Mouse (Mus musculus) heart, adult 18-20 months (tissue): ENCODE data around the gene Tpo. TPM values are rescaled to one million over a fixed set of nuclear protein-coding genes. Genes with fewer than 3 reads are reported as not detected.

Source experiments
- DNase-seq, 2 experiments: peaks; one replicate each; pipeline ENCODE4 v3.0.0; 2021 to 2022; ENCODE audit warnings: mixed read lengths in 1 of 2
- total RNA-seq, 2 experiments: library from RNA; stranded (reverse); gene quantifications; 2 replicates each; pipeline ENCODE4 v1.2.3; 2021

Tpo gene
- total RNA-seq, 2 experiments from 2014 or later = not detected

DNA sequence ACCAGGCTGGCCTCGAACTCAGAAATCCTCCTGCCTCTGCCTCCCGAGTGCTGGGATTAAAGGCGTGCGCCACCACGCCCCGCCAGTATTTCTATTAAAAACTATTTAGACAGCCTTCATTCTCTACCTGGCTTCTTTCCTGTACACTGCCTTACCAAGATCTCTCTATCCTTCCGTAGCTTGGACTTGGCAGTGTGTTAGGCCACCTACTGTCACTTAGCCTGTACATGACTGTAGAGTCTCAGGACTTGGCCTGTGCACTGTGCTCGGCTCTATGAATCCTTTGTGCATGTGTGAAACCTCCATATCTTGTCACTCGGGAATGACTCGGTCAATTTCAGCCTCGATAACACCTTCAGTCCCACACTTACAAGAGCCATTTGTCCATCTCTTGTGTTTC is 55.4 kb downstream of the Tpo start:
- DNase-seq = no peak

DNA sequence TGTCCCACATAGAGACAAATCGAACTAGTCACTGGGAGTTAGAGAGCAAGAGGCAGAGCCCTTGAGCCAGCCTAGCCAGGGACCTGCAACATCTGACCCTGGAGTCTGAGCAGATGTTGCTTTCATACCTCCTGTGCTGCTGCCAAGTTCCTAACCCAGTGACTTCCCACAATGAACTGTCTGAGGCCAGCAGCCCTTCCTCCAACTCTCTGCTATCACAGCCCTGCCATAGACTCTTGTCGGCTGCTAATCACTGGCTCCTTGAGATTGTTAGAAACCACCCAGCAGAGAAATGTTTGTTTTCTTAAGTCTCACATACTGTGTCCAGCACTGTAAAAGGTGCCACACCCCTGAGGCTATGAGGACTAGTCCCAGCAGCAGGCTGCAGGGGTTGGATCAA is 56.1 kb downstream of the Tpo start:
- DNase-seq = peak; percentile 18 to 48

DNA sequence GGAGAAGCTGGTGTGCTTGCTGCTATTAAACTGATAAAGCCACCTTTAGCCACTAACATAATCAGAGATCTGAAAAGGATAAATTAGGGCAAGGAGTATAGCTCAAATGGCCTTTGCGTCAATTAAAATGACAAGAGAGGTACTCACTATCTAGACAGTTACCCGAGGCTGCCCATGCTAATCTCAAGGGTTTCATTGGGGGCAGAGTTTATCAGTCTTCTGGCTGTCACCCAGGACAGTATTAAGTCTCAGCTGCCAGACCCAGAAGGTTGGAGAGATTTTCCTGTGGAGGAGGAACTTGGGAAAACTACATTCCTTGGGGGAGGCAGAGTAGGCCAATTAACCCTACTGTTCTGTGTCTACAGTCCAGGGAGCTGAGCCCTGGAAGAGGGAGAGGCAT is 63.1 kb downstream of the Tpo start:
- DNase-seq = no peak

DNA sequence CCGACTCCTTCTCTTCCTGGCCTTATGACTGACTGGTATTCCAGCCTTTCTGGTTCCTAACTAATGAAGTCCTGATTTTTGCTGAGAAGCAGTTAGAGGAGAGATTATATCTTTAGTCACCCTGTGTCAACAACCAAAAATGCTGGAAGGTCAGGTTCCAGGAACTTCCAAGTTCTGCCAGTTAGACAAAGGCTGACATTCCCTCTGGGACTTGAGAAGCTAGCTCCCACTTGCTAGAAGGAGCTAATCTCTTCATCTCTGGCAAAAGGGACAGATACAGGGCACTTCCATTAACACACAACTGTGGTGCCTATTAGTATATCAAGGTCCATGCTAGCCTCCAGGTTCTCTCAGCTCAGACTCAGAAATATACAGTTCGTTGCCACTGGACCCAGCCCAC is 64.6 kb downstream of the Tpo start:
- no peak for DNase-seq

DNA sequence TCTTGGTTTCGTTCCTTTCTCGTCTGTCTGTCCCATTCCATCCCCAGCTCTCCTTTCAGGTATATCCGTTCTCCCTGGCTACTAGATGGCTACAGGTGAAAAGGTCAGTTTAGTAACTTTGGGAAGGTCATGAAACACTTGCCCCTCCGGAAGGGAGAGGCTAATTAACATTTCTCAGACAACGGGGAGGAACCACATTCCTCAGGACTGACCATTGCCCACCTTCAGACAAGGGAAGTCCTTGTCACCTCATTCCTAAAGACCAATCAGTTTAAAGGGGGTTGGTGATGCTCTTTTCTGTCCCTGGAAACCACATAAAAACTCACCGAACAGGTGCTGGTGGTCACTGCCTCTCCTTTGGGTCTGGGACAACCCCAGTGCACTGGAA is 70.3 kb downstream of the Tpo start:
- DNase-seq = no peak

GRCm38 (mm10) chr12:30061503-30062117 is 70.8 kb downstream of the Tpo start:
- DNase-seq = no peak

DNA sequence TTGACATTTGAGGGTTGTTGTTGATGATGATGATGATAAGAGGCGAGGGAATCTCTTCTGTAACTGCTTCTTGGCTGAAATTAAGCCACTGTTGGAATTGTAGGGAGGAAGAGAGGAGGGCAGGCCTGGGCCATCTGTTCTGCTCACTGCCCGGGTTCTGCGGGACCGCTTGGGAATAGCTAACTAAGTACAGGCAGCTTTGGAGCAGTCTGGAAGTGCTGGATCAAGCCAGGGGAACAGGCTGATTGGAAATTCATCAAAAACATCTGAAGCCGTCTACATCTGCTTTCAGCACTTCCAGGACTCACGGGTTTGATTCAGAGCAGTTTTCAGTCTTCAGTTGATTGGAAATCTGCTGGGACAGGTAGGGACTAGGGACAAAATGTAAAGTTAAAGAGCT is 74.4 kb downstream of the Tpo start:
- DNase-seq = no peak

DNA sequence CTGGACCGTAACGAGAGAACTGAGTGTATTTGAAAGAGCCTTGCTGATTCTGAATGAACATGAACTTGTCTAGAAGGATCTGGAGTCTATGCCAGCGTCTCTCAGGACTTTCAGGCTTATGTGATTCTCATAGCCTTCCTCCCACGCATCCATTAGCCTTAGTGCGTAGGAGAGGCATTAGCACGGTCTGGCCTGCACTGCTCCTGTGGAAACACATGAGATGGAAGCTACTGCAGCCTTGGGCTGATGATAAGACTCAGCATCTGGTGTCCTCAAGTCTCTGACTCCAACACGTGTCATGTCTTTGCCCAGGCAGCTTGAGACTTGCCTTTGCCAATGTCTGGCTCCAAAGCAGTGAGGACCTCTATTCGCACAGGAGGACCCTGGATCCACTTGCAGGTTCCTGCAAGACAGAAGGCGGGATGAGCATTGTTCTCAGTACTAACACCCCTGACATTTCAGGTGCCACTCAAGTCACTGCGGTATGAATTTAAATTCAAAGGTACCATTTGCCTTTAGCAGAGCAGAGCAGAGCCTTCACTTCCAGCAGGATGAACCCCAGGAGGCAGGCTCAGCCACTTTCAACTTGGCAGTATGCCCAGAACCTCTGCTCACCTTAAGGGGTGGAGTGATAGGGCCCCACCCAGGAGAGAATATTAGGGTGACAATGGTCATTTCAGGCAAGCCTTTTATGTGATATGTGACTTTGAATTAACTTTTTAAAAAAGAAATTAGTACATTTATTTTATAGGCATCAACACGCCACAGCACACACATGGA is 77.5 kb downstream of the Tpo start:
- DNase-seq = no peak

DNA sequence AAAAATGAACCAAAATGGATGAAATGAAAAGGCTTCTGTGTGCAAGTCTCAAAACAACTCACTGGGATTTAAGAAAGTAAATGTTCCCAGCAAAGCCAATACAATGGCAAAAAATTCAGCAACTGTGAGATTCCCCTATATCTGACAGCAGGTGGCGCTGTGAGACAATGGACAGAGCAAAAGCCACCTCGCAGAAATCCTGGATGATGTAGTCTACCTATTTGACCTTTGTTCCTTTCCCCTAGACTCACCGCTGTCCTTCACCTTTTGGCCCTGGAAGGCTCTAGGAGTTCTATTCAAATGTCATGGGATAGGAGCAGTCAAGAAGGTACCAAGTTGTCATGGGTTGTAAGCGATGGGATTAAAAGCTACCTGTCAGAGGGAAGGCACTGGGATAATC is 82.2 kb downstream of the Tpo start:
- peak in 1 of 2 experiments; percentile 79 for DNase-seq

GRCm38 (mm10) chr12:30049818-30050217 is 82.6 kb downstream of the Tpo start:
- no peak for DNase-seq

- no peak for DNase-seq
Measured at GRCm38 (mm10) chr12:30048848-30049247, 83.6 kb downstream of the Tpo start.

DNA sequence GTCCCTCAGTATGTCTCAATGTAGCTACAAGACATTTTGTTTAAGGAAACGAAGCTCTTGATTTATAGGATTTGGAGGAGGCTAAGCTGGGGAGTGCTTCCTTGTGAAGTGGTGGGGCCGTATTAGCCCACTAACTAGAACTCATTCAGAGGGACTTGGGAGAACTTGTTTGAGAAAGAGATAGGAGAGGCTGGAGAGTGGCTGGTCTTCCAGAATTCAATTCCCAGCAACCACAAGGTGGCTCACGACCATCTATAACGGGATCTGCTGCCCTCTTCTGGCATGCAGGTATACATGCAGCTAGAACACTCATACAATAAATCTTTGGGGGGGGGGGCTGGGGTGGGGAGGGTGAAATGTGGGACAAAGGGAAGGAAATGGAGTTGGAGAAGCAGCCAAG is 92.3 kb downstream of the Tpo start:
- DNase-seq = peak; percentile 68 to 75

DNA sequence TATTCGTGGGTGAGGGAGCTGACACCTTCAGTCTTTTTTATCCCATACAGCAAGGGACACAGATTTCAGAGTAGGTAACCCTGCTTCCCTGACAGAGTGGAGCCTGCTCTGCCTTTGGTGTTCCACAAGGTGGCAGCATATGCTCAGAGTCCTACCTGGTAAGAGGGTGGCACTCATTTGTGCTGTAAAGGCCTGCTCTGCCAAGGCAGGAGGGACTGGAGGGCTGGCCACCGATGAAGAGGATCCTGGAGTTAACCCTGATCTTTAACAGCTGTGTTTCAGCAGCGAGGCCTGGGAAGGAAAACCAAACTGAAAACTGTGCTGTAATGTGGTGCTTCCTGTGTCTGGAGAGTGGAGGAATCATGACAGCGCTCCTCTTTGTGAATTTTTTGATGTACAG is 92.9 kb downstream of the Tpo start:
- peak; percentile 54 to 78 for DNase-seq

GRCm38 (mm10) chr12:30036569-30037055 is 95.8 kb downstream of the Tpo start:
- peak; percentile 30 to 36 for DNase-seq

GRCm38 (mm10) chr12:30035841-30036568 is 96.4 kb downstream of the Tpo start:
- DNase-seq = peak; percentile 41 to 57

GRCm38 (mm10) chr12:30035406-30035805 is 97.0 kb downstream of the Tpo start:
- DNase-seq = peak; percentile 59 to 73

DNA sequence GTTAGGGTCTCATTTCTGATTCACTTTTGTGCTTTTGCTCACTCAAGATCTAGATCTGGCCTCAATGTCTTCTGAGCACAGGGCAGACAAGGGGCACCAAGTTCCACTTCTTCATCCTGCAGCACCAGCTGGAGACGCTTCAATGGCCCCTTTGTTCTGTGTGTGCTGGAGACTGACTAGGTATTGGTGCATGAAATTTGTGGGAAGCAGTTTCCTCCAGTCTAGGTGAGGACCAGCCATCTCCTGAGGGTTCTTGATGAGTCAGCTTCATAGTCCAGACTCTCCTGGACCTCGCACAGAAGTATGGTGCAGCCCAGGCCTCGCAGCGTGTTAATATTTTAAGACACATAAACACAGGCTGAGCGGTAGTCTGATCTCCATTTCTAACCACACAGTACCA is 97.7 kb downstream of the Tpo start:
- DNase-seq = no peak

DNA sequence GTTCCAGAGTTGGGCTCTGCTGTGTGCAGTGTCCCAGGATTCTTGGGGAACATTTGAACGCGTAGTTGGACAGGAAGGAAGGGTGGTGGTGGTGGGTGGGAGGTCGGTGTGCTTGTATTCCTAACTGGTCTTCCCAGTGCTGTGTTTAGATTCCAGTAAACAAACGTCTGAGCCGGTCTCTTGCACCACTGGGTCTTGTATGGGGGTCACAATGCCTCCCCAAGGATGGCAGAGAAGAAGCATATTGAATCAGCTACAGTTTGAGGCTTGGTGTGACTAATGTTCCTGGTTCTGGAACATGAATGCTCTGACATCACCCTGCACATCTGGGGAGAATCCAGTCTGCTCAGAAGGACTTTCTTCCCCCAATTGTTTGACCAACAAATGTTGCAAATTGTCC is 101.9 kb downstream of the Tpo start:
- DNase-seq = no peak

- no peak for DNase-seq
Measured at GRCm38 (mm10) chr12:30029111-30029510, 103.3 kb downstream of the Tpo start.

DNA sequence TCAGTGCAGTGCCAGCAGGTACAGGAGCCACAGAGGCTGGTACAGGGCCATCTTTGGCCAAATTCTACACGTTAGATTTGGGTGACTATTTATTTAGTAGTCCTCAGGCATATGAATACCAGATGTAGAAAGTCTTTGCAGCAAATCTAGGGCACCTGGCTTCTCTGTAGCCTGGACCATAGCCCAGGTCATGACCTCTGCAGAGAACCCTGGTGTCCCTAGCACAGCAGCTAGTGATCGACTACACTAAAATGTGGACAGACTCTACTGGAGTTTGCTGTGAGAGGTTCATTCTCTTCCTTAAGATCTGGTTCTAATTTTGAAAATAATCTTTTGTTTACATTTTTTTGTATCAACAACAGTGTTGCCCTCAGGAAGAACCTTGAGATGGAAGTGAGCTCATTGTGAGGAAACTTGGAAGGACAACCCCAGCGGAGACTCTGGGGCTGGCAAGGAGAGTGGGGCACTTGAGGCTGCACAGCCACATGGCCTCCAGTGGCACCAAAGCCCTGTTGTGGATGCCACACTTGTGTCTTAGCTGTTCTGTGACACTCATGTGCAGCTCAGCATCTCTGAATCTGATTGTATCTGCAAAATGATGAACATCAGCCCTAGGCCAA is 104.6 kb downstream of the Tpo start:
- DNase-seq = no peak

DNA sequence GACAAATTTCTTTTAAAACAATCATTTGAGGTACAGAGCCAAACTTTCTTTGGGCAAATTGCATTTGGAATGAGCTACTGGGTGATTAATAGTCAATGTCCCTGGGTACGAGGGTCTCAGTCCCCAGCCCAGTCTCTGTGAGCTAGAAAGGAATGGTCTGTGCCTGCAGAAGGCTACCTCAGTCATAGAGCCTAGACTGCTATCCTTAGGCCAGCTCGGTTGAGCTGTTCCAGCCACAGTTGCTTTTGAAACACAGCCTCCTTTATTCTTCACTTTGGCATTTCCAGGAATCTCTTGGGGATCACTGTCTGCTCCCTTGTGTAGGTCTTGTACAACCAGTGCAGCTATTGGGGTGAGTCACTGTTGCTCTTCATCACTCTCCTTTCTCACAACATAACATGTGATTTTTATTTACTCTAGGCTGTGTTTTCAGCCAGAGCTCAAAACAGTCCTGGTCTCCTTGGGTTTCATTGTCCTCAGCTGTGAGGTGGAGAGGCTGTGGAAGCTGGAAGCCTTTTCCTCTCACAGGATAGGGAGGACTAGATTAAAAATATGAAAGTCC is 108.1 kb downstream of the Tpo start:
- peak; percentile 55 to 76 for DNase-seq

- DNase-seq = peak; percentile 35 to 47
Measured at GRCm38 (mm10) chr12:30023491-30023890, 108.9 kb downstream of the Tpo start.
